18 mouse cellular contexts compared by ENCODE assay signal in the genomic region with DNA sequence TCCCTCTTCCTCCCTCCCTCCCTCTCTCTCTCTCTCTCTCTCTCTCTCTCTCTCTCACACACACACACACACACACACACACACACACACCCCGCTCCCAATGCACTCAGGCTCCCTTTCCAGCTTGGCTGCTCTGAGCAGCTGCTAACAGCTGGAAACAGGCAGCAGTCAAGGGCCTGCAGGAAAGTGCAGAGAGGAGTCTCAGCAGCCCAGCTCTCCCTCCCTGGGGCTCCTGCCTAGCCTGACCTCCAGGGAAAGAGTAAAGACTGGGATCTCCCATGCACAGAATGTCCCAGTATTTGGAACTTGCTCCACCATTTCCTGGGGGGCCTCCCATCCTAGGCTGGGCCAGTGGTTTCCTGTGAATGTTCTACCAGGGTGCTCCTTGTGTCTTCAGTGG. TPM values are rescaled to one million over a fixed set of nuclear protein-coding genes. Genes with fewer than 3 reads are reported as not detected.
DNase-seq lines count a peak whose midpoint lies in the region; ATAC-seq and TF ChIP-seq lines count a peak whose summit lies in the region.
"Had no signal": no experiment of that assay in that cellular context is flagged by ENCODE, and none has a peak within 500 bp of the region (broad histone marks: within the 10 kb centered on the region; RNA-seq: fewer than 3 reads in every experiment).

No protein-coding gene starts in this region.

- no peak for TF ChIP-seq POLR2A in kidney, adult 2 months (IDR thresholded peaks at IDR 0.05; ENCODE audit: low read depth, low read length)

- TF ChIP-seq CTCF in kidney, adult 2 months (conservative IDR thresholded peaks at IDR 0.05; ENCODE audit: insufficient read depth, insufficient read length, low read depth, low read length): no peak

- no peak overlapping the region for H3K9ac ChIP-seq in lung, embryonic 16.5 days (ENCODE audit: low read length)
- H3K9ac ChIP-seq in intestine, embryonic 16.5 days (ENCODE audit: low read depth, low read length): no peak overlapping the region
- H3K9ac ChIP-seq: liver, embryonic 13.5 days had no signal

- peak; percentile 24 for DNase-seq in kidney, adult 2 months
- DNase-seq in kidney, postnatal 36 days: no peak
- DNase-seq in lung, postnatal 25 days (ENCODE audit: low spot score): no peak
- peak; percentile 59 for DNase-seq in testis, postnatal 10 days (ENCODE audit: low spot score)
- DNase-seq in adrenal gland, postnatal 10 days: no peak
- DNase-seq: adrenal gland, postnatal 36 days; cerebellum, adult 2 months; liver, embryonic 13.5 days; right cerebral cortex, adult 18-20 months; thymus, postnatal 25 days had no signal

- H3K4me2 ChIP-seq in lung, embryonic 16.5 days (ENCODE audit: low read depth, low read length): no peak overlapping the region
- no peak overlapping the region for H3K4me2 ChIP-seq in intestine, embryonic 16.5 days (ENCODE audit: low read depth, low read length)
- H3K4me2 ChIP-seq: liver, embryonic 13.5 days had no signal

- no peak overlapping the region for H3K4me3 ChIP-seq in kidney, adult 2 months (ENCODE audit: insufficient read depth, low read depth, low read length)
- H3K4me3 ChIP-seq in lung, embryonic 16.5 days (ENCODE audit: low read length): no peak overlapping the region
- H3K4me3 ChIP-seq in intestine, embryonic 16.5 days (ENCODE audit: low read length): no peak overlapping the region
- H3K4me3 ChIP-seq: erythroblast, embryonic 14.5 days; liver, embryonic 13.5 days; megakaryocyte, embryonic 14.5 days had no signal

- ATAC-seq in lung, embryonic 16.5 days (ENCODE audit: low read depth): peak; percentile 76
- peak; percentile 76 for ATAC-seq in intestine, embryonic 16.5 days
- ATAC-seq: forebrain, embryonic 14.5 days; hindbrain, postnatal 0 days; midbrain, embryonic 16.5 days; Patski had no signal

- no peaks in the 10 kb centered on the region for H3K36me3 ChIP-seq in kidney, adult 2 months (ENCODE audit: control insufficient read depth, insufficient read depth, low read length)
- no peaks in the 10 kb centered on the region for H3K36me3 ChIP-seq in lung, embryonic 16.5 days (ENCODE audit: control insufficient read depth, insufficient read depth, low read length)
- no peaks in the 10 kb centered on the region for H3K36me3 ChIP-seq in intestine, embryonic 16.5 days (ENCODE audit: control insufficient read depth, insufficient read depth, low read length)
- H3K36me3 ChIP-seq: liver, embryonic 13.5 days had no signal

- WGBS in kidney, adult 2 months: 78% methylated on average over 1 of the region's 1 CpGs
- 50% methylated on average over 1 of the region's 1 CpGs for WGBS in lung, embryonic 16.5 days
- WGBS in intestine, embryonic 16.5 days: 62% methylated on average over 1 of the region's 1 CpGs

- no peaks in the 10 kb centered on the region for H3K4me1 ChIP-seq in kidney, adult 2 months (ENCODE audit: control insufficient read depth, insufficient read depth, low read length)
- no peaks in the 10 kb centered on the region for H3K4me1 ChIP-seq in lung, embryonic 16.5 days (replicated peaks; ENCODE audit: control insufficient read depth, insufficient read depth, low read length)
- no peaks in the 10 kb centered on the region for H3K4me1 ChIP-seq in intestine, embryonic 16.5 days (ENCODE audit: control insufficient read depth, insufficient read depth, low read length)
- H3K4me1 ChIP-seq: liver, embryonic 13.5 days had no signal

- H3K27me3 ChIP-seq in kidney, adult 2 months (replicated peaks; ENCODE audit: control insufficient read depth, insufficient read depth, low read length): no peaks in the 10 kb centered on the region
- no peaks in the 10 kb centered on the region for H3K27me3 ChIP-seq in lung, embryonic 16.5 days (ENCODE audit: control insufficient read depth, insufficient read depth, low read depth, low read length)
- no peaks in the 10 kb centered on the region for H3K27me3 ChIP-seq in intestine, embryonic 16.5 days (replicated peaks; ENCODE audit: control insufficient read depth, insufficient read depth, low read length)
- H3K27me3 ChIP-seq: liver, embryonic 13.5 days; Patski had no signal

- no peak overlapping the region for H3K27ac ChIP-seq in kidney, adult 2 months (ENCODE audit: insufficient read depth, low read depth, low read length)
- no peak overlapping the region for H3K27ac ChIP-seq in lung, embryonic 16.5 days (ENCODE audit: low read length)
- H3K27ac ChIP-seq in intestine, embryonic 16.5 days (ENCODE audit: low read length): no peak overlapping the region
- H3K27ac ChIP-seq: hindbrain, postnatal 0 days; liver, embryonic 13.5 days had no signal

- no peaks in the 10 kb centered on the region for H3K9me3 ChIP-seq in lung, embryonic 16.5 days (ENCODE audit: control insufficient read depth, low read length)
- no peaks in the 10 kb centered on the region for H3K9me3 ChIP-seq in intestine, embryonic 16.5 days (ENCODE audit: control insufficient read depth, low read length)
- H3K9me3 ChIP-seq: liver, embryonic 13.5 days had no signal

RNA-seq across cellular contexts. Expression of a gene that starts 59.8 kb away (rescaled TPM):
- 31.2 and 39.2 TPM in 2 replicates for polyA plus RNA-seq in kidney, adult 2 months (2012; rRNA removed)
- polyA plus RNA-seq in lung, embryonic 16.5 days (2015; fragmentation: Nextera tagmentation; extraction: Ambion mirVana): 161 and 162 TPM in 2 replicates
- polyA plus RNA-seq in intestine, embryonic 16.5 days (2015; fragmentation: Nextera tagmentation; extraction: Ambion mirVana): 118 and 127 TPM in 2 replicates
- 100 to 1,000 TPM; 105 to 109 TPM for total RNA-seq in adrenal gland, postnatal 10 days (2021)

Comparison
In these comparisons a context has a peak if more than half of its experiments do, and no peak if none do; other contexts are left out.
1. DNase-seq: peak in kidney, adult 2 months (single experiment) and testis, postnatal 10 days (single experiment); none in kidney, postnatal 36 days (0 of 2), lung, postnatal 25 days (single experiment) and adrenal gland, postnatal 10 days (single experiment).